Mouse (Mus musculus) megakaryocyte progenitor cell, adult 5-6 weeks (primary cell): ENCODE results near the gene Gm21987. TPM values are rescaled to one million over a fixed set of nuclear protein-coding genes. Genes with fewer than 3 reads are reported as not detected.

ENCODE experiments used
- ATAC-seq: replicated peaks from 2 replicates; pipeline ENCODE4 v1.8.0; 2016; ENCODE audit warnings: mild to moderate bottlenecking, moderate TSS enrichment, inconsistent platforms; ENCODE audit not compliant: poor library complexity
- total RNA-seq, 2 experiments: library from RNA; stranded (forward) in 1 of 2; stranded (reverse) in 1 of 2; fragments of 157-497, 149-512 nt in 1 of 2; fragments of 200-1000 nt in 1 of 2; gene quantifications; 2 replicates each; pipeline versions ENCODE4 v1.2.3 to v1.2.4; 2015 to 2017

Gm21987 gene
- total RNA-seq, 2 experiments from 2014 or later = not detected

DNA sequence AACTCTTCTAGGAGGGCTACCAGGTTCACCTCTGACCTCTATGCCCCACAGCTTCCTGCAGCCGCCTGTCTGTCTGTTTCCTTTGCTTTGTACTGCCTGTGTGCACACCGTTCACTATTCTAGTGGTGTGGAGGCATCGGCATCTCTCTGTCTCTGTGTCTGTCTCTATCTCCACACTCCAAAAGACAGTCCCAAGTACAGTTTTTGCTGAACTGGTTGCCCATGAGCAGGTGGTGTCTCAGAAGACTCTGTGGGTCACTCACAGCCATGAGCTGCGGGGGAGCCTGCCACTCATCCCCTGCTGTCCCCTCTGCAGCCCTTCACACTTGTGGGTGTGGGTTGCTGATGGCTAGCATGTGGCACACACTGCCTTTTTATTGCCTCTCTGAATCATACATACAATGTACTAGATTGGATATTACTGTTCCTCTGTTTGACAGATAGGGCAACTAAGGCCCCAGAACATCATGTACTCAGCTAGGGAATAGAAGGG, 23.2 kb downstream of the Gm21987 start:
- ATAC-seq = no peak

DNA sequence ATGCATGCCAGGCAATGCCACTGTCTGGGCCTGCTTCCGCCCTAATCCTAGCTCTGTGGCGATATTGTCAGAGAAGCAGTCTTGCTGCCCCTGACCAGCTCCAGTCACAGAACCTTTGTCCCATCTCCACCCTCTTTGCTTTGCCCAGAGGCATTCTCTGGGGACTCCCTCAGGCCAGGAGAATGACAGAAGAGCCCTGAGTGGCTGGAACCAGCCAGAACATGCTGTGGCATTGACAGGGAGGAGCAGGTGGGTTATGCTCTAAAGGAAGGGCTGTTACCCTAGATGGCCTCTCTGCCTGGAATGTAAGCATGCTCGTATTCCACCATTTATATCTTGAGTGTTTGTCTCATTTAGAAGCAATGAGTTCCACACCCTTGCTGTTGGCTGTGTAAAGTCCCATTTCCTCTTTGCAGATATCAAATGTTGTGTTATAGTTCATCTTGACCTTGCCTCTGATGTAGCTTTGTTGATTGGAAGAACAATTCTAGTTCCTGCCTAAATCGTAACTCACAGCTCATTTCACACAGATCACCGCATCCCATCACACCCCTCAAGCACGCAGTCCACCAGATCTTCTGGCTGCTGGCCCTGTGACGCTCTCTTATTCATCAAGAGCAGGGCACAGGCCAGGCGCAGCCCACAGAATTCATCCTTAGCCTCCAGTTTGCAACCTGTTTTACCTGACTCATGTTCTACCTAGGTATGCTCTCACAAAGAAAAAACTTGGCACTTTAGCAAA, 24.0 kb downstream of the Gm21987 start:
- ATAC-seq = no peak

DNA sequence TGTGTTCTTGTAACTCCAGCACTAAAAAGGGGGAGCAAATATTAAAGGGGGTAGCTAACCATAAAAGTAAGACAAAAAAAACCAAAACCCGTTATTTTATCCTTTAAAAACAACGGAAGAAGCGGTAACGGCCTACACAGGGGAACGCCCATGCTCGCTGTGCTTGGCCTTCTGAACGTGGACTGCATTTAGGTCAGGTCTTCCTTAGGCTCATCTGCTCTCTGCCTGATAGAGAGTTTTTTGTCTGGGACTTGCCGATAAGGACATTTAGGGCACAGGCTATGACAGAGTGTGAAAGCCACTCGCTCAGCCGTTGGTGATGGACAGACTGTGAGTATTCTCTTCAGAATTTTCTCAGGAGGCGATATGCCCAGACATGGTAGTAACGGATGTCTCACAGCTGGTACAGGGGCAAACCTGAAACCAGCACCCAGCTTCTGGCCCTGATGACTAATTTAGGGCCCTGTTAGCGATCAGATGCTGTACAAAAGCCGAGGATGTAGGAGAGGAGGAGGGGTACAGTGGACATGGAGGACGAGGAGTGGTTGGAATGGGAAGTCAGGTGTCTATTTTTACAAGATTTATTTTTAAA, 25.0 kb downstream of the Gm21987 start:
- peak; percentile 84 for ATAC-seq

DNA sequence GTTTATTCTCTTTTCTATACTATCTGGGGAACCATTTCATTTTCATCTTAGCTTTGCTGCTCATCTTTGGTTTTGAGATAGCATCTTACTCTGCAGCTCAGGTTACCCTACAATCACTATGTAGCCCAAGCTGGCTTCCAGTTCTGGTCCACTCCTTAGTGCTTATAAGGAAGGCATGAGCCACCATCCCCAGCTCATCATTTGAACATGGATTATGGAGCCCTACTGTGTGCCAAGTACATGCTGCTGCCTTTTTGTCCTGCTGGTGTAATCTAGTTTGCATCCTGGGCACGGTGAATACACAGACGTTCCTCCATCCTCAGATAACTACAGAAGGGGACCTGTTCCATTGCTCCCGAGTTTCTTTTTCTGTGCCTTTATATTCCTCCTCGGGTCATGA, 26.0 kb downstream of the Gm21987 start:
- no peak for ATAC-seq

DNA sequence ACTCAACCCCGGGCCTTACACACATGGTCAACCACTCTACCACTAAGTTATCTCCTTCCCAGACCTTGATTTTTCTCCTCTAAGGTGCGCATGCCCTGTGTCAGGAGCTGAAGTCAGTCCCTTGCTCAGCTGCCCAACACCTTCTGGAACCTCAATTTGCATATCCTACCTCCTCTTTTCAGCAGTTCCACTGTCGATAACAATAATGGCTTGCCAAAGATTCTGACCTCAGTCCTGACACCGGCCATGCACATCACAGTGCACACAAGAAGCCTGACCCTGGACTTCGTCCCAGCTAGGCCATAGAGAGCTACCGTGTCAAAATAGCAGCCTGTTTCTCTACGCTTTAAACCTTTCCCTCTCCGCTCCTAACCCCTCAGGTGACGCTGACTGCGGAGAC, 26.6 kb downstream of the Gm21987 start:
- no peak for ATAC-seq

DNA sequence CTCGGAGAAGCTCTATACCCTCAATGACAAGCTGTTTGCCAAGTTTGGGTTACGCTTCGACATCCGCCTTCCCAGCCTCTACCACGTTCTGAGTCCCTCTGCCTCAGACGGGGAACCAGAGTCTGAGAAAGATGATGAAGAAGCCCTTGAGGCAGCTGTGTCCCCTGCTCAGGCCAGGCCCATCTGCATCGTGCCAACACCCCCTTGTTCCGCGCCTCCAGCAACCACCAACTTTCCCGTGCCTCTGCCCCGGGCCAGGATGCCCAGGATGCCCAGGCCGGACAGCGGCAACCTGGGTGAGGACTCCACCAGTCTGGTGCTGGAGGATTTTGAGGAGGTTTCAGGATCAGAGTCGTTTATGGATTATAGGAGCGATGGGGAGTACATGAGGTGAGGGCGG, 27.1 kb downstream of the Gm21987 start:
- no peak for ATAC-seq

DNA sequence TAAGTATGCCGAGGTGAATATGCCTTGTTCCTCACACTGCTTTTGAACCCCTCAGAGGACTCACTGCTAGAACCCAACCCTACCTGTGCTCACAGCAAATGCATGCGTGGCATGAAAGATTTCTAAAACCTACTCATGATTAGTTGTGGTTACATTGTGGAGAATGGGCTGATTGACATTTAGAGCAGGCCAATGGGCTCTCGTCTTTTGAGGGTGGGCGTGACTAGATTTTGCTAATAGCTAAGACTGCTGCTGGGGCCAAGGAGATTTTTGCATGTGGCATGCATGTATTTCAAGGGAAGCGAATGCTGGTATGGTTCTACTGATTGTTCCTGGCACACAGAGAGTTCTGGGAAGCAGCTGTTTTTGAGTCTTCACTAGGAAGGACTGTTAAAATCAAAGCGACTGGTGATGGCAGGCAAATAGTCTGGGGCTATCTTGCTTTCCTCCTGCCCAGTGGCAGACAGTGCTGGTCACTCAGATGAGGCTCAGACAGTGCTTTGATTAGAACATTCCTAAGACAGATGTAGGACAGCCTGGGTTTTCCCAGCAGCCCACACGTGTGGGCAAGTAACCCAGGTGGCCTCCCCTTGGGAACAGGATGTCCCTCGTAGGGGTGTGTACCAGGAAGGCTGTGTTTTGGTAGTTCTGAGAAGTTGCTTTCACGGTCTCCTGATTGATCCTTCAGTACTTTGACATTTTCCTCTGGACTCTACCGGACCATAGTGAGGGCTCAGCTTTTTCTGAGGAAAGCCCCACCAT, 27.7 kb downstream of the Gm21987 start:
- peak; percentile 49 for ATAC-seq

DNA sequence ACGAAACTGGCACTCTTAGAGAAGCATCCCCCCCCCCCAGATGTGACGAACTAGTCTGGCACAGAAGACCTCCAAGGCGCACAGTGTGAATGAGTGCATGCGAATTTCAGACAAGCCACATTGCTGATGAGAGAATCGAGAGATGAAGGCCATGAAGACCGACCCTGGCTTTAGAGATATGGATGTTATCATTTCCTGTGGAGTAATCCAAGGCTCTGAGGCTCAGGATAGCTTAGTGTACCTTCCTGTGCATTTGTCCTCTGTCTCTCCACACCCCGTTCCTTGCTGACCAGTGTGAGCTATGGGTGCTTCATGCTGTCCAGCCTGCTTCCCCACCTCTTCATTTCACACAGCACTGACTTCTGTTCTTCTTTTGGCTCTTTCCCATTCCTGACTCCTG, 28.3 kb downstream of the Gm21987 start:
- ATAC-seq = no peak

DNA sequence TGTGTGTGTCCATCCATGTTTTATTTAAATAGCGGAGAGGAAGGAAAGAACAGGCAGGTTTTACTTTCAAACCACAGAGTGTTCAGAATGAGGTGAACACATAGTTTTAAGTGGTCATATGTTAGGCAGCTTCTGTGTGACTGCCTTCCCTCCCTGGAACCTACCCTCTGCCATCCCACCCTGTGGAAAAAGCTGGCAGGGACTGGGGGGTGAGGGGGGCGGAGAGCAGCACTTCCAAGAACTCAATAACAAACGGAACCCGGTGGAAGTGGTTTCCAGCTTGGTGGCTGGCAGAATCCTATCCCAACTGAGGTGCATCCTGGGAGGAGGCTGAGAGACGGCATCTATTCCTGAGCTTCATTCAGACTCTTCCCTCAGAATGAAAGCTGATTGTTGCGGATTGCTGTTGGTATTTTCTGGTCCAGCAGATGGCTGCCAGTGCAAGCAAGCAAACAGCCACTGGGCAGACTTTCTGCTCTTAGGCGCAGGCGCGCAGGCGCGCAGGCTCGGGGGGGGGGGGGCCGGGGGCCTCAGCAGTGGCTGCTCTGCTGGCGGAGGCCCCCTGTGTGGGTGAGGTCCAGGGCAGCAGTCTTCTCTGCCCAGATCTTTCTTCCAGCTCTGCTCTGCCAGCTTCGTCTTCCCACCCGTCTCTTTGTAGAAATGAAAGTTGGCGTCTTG, 29.5 kb downstream of the Gm21987 start:
- ATAC-seq = peak; percentile 35

DNA sequence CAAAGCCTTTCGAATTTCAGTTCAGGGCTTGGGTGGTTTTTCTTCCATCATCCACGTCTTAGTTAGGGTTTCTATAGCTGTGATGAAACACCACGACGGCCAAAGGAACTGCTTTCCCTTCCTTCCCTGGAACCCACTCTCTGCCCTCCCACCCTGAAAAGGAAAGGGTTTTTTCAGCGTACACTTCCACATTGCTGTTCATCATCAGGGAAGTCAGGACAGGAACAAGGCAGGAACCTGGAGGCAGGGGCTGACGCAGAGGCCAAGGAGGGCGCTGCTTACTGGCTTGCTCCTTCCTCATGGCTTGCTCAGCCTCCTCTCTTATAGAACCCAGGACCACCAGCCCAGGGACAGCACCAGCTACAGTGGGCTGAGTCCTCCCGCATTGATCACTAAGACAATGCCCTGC, 30.0 kb downstream of the Gm21987 start:
- ATAC-seq = peak; percentile 47

DNA sequence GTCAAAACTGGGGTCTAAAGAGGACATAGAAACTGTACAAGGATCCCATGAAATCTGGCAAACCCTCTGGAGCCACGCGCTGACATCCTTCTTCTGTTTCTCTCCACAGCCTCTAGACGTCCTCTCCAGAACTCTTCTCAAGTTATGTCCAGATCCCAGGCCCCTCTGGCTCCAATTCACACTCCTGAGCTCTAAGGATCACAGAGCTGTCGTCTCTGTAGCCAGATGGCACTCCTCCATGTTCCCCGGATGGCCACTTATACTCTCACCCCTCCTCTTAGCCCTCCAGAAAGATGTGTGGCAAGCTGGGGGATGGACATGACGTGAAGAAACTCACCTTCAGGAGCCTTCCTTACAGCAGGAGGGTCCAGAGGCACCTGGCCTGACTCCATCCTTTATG, 30.7 kb downstream of the Gm21987 start:
- ATAC-seq = no peak

DNA sequence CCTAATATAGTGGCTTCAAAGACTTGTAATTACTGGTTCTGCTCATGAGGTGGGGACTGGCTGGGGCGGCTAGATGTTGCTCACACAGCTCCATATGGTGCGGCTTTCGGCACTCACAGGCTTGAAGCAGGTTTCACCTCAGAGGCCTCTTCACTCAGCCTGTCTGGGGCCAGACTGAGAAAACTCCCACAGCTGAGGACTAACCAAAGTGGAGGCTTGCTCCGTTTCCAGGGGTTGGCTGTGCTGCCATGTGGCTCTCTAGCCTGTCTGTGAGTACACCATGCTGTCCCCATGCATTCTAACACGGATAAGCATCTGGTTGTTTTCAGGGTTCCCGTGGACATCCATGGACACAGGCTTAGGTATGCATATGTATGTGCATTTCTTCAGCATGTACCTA, 31.8 kb downstream of the Gm21987 start:
- no peak for ATAC-seq

DNA sequence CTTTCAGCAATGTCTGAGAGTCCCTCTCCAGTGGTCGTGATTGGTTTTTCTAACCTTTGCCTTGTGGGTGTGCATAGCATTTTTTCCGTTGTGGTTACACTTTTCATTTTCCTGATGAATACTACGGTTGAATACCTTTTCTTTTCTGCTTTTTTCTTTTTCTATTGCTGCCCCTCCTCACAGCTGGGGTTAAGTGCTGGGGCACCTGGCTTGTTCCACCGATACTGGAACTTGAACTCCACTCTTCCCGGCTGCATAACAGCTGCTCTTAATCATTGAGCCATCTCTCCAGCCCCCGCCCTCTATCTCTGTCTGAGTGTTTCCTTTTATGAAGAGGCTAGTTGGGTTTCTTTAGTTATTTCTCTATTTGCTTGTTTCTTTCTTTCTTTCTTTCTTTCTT, 32.2 kb downstream of the Gm21987 start:
- no peak for ATAC-seq

DNA sequence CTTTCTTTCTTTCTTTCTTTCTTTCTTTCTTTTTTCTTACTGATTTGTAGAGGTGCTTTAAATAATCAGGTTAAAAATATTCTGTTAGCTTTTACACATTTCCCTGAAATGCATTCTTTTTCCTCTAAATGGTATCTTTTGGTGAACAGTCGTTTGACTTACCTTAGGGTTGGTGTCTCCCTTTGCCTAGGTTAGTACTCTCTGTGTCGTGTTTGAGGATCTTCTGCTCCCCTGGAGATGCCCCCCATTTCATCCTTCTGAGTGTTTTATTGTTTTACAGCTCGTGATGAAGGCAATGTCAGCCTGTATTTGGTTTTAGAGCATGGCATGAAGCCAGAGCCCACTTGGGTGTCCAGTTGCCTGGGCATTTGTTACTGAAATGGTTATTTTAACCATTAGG, 32.7 kb downstream of the Gm21987 start:
- ATAC-seq = no peak

DNA sequence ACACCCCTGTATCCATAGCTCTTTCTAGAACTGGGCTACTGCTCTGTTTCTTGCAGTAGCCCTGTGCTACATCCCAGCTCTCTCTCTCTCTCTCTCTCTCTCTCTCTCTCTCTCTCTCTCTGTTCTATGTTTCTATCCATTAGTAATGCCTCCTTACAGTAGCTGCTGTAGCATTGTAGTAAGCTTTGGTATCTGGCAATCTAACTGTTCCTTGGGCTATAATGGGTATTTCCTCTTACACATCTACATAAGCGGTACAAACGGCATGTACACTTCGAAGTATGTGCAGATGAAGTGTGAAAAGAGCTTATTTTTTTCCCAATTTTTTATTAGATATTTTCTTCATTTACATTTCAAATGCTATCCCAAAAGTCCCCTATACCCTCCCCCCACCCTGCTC, 33.1 kb downstream of the Gm21987 start:
- no peak for ATAC-seq

DNA sequence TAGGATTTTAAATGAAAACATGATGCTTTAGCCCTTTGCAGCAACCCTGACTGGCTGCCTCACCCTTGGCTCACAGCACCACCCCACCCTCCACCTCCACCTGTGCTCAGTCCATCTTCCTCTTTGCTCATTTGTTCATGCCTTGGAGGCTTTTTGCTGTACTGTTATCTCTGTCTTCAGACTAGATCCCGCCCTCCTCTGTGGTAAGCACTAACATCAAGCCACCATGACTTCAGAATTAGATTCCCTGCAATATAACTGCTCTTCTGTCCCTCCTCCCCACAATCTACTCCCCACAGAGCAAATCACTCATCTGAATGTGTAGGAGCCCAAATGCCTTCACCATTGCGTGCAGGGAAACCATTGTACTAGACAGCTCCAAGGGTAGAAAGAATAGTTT, 36.8 kb downstream of the Gm21987 start:
- peak; percentile 91 for ATAC-seq

DNA sequence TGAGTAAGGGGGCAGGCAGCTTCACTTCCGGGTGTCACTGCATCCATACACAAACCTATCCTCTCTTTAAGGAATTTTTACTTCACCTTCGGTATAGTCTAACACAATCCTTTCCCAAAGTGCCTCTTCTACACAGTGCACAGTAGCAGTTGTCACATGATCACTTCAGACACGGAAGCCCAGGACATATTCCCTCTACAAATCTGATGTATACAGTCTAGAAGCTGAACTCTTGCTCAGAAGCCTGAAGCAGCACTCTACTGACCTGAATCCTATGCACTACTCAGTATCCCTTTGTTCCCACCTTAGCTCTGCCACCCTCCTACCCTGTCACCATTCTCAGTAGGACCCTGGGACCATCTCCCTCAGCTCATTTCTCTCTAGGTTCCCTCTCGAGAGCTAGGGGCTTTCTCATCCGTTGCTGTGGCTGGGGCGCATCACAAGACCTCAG, 38.4 kb downstream of the Gm21987 start:
- no peak for ATAC-seq

DNA sequence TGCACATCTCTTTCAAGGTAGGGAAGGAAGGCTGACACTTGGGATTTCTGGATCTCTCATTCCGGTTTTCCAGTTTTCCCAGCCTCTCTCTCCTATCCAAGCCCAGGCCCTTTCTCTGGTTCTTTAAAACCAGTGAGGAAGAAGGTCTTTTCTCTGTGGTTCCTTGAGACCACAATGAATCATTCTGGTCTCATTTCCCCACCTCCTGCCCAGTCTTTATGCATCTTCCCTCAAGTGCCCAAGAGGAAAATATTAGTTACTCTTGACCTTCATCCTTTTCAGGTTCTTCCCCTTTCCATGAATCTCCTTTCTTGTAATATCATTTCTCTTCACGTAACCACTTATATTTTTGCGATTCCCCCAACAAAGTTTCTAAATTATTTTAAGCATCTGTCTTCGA, 38.9 kb downstream of the Gm21987 start:
- peak; percentile 40 for ATAC-seq

DNA sequence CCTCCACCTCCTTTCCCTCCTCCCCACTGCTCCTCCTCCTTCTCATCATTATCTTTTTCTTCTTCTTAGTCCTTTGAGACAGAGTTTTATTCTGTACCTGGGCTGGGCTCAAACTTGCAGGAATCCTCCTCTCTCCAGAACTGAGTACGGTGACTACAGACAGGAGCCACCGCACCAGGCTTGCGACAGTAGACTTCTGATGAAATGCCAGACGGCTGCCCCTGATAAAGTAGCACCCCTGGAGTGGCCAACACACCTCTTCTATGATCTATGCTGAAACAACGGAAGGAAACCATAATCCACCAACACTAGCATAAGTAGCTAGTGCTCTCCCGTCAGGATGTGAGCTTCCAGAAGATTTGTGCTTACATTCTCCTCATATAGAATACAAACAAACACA, 40.5 kb downstream of the Gm21987 start:
- no peak for ATAC-seq

DNA sequence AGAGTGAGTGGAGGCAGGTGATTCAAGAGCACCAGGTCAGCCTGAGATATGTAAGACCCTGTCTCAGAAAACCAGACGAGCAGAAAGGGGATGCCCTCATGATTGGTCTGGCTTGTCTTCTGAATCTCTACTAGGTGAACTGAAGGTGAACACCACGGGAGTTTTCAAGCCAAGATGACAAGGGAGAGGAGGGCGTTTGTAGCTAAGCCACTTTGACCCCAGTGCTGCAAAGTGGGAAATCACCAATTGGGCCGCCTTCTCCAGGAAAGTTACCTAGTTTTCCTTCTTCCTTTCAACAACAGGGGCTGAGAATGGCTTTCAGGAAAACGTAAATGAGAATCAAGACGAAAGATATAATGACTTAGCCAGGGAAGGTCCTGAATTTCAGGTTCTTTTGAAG, 41.9 kb downstream of the Gm21987 start:
- ATAC-seq = no peak

DNA sequence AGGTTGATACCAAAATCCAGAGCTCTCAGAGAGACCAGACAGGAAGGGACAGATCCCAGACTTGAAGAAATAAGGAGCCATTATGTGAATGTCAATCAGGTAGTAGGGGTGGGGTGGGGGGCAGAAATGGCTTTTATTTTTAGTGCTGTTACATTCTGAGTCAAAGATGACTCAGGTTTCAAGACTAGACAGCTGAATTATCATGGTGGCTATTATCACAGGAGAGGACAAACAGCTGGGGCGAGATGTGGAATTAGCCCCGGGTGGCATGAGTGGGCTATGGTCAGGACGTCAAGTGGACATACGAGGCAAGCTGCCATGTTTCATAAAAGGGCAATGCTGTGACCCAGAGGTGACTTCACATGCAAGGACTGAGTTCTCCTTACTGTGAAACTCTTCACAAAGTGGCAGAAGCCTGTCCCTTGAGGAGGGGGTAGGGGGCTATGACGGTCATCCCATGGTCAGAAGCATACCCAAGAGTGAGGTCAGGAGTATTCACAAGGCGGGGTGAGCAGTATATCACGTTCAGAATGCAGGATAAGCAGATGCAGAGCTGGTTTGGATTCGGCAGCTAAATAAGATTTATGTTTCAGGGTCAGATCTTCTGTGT, 42.5 kb downstream of the Gm21987 start:
- no peak for ATAC-seq
